In genomic region chr17:34714181-34714907, GRCm38 (mm10) we compare ENCODE assay signal across 6 mouse cellular contexts. TPM values are rescaled to one million over a fixed set of nuclear protein-coding genes. Genes with fewer than 3 reads are reported as not detected.
"Had no signal": no experiment of that assay in that cellular context is flagged by ENCODE, and none has a peak within 500 bp of the region (broad histone marks: within the 10 kb centered on the region; RNA-seq: fewer than 3 reads in every experiment).

No protein-coding gene starts in this region.

RNA-seq across cellular contexts. Expression of gene C4b, which starts 29.3 kb away (rescaled TPM):
- total RNA-seq: megakaryocyte-erythroid progenitor cell, adult 5-6 weeks had no signal
- polyA plus RNA-seq: limb, embryonic 11.5 days; midbrain, embryonic 11.5 days; neural tube, embryonic 11.5 days; neural tube, embryonic 14.5 days had no signal

RNA-seq across cellular contexts. Expression of gene Tnxb, which starts 44.0 kb away (rescaled TPM):
- total RNA-seq: megakaryocyte progenitor cell, adult 5-6 weeks; megakaryocyte-erythroid progenitor cell, adult 5-6 weeks had no signal
- polyA plus RNA-seq: limb, embryonic 11.5 days had no signal
